Mouse (Mus musculus): ENCODE results near the gene Mrpl54. TPM values are rescaled to one million over a fixed set of nuclear protein-coding genes. Genes with fewer than 3 reads are reported as not detected.
A peak's percentile ranks its signal among the peaks of the same experiment; 100 is the strongest.

The Mrpl54 gene
- total RNA-seq, 1 experiment from 2014 or later: 113 TPM

DNA sequence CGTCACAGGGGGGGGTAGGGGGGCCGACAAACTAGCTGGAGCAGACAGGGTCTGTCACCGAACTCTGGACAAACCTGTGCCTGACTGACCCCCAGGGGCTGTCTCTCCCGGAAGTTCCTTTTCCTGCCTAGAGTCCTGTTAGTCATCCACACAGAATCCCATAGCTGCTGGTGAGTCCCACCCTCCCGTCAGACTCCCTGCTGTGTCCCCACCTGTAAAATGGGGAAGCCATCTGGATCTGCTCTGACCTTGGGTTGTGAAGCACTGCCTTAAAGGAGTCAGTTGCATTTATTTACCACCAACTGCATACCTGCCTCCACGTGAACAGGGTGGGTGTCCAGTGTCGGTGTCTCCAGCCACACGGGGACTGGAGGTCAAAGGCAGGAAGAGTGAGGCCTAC lies 27.7 kb upstream of the Mrpl54 start:
- no peak for DNase-seq

DNA sequence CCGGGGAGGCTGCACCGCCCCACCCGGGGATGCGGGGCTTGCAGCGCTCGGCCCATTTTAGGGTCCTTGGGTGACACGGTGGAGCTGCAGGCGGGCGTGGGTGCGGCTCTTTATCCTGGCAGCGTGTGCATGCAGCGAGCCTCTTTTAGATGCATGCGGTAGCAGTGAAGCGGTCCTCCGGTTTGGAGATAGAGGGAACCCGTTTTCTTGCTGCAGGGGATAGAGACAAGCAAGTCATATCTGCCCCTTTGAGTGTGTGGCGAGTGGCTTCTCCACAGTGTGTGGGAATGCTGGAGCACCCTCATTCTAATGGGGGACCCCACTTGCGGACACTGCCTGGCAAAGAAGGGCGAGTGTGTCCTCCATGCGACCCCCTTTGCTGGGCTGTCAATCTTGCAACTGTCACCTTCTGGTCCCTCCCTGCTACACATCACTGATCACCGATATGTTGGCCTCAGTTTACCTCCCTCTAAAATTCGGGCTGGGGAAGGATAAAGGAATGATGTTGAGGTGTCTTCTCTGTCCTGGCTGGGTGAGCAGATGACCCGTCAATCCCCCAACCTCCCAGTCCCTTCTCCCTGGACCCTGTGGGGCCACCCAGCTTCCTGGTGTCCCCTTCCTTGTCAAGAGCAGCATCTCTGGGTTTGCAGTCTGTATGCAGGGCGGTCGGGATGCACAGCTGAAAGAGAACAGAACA lies 26.7 kb upstream of the Mrpl54 start:
- no peak for DNase-seq

DNA sequence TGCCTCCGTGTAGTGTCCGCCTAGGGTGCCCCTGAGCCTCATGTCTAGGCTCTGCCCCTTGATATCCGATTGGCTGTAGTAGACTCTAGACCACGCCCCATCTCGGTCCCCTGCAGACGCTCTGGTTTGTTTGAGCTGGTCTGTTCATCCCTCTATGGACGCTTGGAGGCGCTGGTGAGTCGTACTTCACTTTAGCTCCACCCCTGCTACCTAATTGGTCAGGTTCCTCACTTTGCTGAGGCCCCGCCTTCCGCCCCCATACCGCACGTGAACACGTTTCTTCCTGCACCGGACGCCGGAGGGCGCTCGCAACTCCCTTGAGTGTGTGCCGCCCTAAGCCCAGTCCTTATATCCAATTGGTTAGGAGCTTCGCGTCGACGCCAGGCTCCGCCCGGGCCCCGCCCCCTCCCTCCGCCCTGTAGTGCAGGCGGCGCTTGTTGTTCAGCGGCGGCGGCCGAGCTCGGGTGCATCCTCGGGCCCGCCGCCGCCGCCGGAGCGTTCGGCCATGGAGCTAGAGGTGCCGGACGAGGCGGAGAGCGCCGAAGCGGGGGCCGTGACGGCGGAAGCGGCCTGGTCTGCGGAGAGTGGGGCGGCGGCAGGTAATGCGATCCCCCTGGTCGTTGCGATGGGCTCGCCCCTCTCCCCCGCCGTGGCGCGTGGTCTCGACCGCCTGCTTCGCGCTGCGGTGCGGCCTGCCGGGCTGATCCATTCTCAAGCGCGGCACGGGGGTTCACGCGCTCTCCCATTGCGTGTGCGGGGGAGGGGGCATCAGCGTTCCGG lies 26.0 kb upstream of the Mrpl54 start, which contains the start of gene Pip5k1c:
Gene Pip5k1c, plus strand, starts transcription at position 410 of the 780 bp plus-strand sequence.
- peak; percentile 99 for DNase-seq

DNA sequence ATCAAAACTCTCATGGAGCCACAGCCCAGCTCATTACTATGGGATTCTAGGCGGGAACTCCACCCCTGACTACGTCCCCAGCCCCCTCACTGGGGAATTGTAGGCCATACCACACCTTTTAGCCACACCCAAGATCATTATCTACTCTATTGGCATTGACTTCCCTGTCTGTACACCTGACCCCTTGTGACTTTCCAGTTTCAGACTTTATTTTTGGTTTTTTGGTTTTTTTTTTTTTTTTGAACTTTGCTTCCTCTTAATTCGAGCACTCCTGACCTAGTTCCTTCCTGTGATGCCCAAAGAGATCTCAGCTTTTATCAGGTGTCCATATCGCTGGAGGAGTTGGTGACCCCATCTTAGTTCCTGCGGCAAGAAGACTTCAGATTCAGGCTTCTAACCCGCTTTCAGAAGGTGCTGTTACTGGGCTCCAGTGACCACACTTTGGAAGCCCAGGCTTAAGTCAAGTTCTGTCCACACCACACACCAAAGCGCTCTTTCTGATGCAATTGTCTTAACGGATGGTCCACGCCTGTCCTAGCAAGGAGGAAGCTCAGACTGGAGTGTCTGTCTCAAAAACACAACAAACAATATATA lies 24.9 kb upstream of the Mrpl54 start, which contains the start of gene Tjp3:
Gene Tjp3, minus strand, starts transcription at position 71 of the 594 bp plus-strand sequence.
- DNase-seq: no peak

DNA sequence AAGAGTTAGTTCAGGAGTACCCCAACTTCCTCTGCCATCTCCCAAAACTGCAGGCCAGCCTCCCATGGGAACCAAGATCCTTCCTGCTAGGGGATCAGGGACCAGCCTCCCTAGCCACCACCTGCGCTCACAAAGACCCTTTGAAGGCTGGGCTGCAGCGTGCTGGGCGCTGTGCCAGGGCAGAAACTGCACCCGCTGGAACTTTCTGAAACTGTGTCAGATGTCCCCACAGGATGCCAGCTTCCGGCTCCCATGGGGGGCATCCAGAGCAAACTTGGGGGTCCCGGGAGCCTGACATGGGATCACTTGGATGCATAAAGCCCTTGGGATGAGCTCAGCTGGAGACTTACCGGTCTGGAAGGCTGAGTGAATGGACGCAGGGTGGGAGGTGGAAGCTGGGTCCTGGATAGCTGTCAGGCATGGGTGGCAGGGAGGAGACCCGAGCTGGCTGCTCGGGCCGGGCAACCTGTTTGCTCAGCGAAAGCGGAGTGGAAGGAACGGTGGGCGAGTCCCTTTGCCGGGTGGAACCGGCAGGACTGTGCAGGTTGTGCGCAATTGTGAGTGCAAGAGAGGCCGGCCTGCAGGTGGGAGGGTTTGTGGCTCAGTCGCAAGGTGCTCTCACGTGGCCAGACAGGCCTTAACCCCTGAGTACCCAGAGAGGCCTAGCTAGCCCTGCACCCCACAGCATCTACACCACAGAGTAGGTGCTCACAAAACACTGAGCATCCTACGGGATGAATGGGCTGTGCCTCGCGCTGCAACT lies 24.1 kb upstream of the Mrpl54 start:
- no peak for DNase-seq

DNA sequence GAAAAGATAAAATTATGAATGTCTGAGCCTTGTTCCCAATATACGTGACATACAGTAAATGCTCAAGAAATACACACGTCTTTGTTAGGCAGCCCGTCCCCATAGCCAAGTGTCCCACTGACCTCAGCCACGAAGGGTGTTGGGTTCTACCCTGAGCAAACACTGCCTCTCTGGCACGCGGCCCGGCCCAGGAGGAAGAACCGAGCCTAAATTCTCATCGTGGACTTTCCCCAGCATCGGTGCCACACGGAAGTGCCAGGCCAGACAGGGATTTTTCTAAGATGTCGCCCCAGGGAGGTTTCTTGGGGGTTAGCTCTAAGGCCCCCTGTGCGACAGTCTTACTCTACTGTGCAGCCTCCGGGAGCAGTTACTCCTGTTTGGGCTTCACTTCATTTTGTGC lies 23.1 kb upstream of the Mrpl54 start:
- no peak for DNase-seq

DNA sequence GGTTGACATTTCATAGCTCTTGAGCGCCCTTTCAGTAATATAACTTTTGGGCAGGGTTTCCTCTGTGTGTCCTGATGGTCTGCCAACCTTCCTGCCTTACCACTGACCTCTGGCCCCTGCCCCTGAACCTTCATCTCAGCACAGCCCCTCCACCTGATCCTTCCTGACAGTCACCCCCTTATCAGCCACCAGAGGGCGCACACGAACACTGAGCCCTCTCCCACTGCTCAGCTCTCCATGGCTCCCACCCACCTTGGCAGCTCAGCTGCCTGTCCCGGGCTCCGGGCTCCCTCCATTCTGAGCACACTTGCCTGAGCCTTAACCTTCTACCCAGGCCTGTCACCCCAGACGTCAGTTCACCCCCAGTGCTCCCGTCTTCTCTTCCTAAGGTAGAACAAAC lies 22.5 kb upstream of the Mrpl54 start:
- peak; percentile 78 for DNase-seq

DNA sequence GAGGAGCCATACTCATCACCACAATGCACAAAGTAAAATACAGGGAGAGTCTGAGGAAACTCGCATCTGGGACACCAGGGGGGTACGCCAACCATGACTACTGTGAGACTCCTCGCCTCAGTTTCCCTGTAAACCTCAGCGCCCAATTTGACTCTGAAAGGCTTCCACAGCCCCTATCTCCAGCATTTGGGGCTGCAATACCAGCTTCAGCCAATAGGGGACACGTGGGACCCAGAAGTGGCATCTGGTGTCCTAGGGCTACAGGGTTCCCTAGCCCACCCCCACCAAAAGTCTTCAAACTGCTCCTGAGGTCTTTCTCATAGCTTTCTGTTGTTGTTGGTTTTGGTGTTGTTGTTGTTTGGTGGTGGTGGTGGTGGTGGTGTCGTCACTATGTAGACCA lies 21.9 kb upstream of the Mrpl54 start:
- DNase-seq: peak; percentile 68

DNA sequence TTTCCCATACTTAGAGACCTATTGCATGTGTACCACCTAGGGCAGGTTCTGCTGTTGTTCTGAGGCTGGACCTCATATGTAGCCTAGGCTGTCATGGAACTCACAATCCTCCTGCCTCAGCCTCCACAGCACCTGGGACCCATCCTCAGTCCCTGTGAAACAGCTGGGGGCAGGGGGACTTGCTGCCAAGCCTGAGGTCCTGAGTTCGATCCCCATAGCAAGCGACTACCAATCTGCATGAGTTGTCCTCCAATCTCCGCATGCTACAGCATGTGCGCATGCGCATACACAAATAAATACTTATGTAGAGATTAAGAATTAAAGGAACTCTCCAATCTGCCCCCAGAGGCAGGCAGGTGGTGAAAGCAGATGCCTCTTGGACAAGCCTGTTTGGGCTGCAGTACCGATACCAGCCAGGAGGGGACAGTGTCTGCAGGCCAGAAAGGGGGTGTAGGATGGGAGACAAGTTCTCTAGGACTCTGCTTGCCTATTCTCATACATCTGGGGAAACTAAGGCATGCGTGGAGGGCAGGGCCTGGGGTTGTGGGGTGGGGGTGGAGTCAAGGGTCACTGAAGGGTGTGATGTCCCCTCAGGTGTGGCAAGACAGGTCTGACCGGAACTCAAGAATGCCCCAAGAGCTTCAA lies 20.9 kb upstream of the Mrpl54 start:
- peak; percentile 84 for DNase-seq

DNA sequence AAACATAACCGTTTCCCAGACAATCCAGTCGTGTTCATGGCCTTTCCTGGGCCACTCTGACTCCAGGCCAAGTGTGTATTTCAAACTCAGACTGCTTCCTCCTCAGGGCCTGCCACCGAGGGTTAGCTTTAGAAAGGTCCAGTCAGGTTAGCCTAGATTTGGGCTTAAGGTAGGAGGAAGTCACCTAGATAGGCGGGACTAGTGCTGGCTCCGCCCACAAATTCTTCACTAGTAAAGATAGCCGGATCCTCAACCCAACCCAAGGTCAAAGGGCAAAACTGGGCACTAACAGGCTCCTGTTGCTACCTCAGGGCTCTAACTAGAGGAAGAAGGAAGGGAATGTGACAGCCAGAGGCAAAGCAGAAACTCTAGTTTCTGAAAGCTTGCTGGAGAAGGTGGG lies 19.9 kb upstream of the Mrpl54 start:
- no peak for DNase-seq

DNA sequence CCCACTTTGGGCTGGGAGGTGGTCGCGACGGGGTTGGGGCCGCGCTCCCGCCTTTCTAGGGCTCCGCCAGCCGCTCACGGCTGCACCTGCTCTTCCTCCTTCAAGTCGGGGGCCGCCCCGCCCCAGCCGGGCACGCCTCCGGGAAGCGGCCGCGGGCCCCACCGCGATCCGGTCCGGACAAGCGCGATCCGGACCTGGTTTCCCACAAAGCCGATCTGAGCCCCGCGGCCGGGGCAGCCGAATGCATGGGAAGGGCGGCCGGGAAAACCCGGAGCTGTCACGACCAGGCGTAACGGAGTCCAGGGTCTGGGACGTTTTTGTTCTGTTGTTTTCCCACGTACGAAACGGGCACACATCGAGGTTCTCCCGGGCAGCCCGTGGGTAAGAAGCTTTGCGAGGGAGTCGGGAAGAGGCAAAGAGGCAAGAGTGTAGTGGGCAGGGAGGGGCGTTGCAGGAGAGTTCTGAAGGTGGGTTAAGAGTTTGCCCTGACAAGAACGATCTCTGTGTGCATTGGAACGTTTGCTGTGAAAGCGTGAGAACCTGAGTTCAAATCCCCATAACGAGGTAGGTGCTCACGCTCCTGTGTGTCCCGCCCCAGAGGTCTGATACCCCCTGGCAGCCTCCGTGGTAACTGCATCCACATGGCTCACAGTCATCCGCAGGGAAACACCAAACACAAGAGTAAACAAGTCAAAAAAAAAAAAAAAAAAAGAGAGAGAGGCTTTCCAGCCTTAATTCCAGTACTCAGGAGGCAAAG lies 19.1 kb upstream of the Mrpl54 start:
- DNase-seq: peak; percentile 95

DNA sequence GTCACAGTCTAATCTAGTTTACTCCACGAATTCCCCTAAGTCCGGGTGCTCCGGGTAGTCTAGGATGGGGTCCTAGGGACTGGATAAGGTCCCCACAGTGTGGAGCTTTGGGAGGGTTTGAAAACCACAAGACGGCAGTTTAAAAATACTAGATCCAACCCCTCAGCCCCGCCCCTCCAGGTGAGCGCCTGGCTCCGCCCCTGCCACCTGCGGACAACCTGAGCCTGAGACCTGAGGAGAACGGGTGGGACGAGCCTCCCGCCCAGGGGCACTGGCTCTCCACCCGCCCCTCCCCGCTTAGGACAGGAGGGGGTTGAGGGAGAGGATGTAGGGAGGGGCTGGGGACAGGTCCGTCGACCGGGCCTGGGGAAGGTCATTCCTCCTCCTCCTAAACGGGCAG lies 18.0 kb upstream of the Mrpl54 start:
- DNase-seq: no peak

DNA sequence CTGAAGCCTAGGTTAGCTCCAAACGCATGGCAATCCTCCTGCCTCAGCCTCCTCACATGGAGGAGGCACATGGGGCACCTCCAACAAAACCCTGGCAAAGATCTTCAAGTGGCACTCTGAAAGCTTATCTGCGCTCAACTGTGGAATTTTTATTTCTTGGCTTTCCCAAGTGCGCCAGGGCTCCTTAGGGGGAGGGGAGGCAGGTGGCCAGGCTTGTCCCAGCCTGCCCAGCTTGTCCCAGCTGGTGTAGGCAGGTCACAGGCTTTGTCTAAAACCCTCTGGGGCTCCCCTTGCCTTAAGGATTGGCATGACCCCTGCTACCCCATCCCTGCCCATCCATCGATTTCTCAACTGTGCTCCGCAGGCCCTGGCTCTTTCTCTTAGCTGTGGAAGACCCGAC lies 17.5 kb upstream of the Mrpl54 start:
- no peak for DNase-seq

DNA sequence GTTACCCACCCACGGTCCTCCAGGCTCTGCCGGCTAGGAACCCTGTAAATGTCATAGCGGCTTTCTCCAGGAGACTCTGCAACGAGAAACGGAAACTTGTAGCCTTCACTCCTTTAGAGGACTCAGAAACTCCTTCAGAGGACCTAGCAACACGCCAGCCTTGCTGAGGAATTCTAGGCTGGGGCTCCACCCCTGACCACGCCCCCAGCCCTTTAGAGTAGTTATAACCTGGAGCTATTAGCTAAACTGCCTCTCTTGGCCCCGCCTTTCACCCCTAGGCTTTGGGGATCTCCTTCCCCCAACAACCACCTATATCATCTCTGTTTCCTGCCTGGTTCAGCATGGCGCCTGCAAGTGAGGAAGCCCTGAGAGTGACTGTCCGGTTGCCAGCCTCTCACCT lies 12.8 kb upstream of the Mrpl54 start:
- DNase-seq: no peak

DNA sequence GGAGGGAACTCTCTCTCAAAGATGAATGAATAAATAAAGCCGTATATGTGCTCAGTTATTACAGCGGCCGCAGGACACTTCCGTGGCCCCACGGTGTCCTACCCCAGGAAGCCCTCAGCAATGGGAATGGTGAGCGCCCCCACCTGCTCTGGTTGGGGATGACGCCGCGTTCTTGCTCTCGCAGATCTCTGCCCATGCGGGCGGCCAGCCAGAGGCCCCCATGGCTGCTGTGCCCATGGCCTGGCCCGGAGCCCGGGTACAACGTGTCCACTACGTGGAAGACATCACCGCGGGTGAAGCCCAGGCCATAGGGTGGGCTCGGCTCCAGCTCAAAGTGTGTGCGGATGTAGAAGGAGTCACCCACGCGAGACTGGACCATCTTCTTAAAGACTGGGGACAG lies 10.9 kb upstream of the Mrpl54 start:
- no peak for DNase-seq

DNA sequence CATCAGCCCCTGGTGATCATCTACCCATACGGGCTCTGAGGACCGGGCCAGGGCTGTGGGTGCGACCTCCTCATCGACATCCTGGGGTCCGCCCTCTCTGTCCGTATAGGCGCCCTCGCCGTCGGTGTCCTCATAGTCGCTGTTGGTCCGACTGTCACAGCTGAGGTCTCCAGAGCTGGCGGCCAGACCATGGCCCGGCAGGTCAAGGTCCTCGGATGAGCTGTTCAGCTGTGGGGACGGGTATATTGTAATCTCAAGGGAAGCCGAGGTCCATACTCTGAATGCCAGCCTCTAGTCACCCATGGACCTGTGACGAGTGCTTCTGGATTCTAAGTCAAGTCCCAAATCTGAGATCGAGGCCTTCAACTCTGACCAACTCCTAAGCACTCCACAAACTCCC lies 7.1 kb upstream of the Mrpl54 start:
- peak; percentile 54 for DNase-seq

DNA sequence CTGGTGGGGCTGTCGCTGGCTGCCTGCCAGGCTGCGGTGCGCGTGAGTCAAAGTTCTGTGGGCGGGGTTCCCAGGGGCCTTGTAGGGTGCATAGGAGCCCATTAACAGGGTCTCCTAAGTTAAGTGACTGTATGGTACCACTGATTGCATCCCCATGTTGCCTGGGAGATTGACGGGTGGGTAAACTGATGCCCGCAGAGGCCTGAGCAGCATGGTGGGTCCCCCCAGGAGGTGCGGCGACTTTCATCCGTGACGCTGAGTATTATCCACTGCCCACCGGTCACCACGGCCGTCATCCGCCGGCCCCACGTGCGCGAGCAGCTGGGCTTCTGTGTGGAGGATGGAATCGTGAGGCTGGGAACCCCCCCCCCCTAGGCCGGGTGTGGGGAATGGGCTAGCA lies 5.6 kb upstream of the Mrpl54 start:
- DNase-seq: no peak

DNA sequence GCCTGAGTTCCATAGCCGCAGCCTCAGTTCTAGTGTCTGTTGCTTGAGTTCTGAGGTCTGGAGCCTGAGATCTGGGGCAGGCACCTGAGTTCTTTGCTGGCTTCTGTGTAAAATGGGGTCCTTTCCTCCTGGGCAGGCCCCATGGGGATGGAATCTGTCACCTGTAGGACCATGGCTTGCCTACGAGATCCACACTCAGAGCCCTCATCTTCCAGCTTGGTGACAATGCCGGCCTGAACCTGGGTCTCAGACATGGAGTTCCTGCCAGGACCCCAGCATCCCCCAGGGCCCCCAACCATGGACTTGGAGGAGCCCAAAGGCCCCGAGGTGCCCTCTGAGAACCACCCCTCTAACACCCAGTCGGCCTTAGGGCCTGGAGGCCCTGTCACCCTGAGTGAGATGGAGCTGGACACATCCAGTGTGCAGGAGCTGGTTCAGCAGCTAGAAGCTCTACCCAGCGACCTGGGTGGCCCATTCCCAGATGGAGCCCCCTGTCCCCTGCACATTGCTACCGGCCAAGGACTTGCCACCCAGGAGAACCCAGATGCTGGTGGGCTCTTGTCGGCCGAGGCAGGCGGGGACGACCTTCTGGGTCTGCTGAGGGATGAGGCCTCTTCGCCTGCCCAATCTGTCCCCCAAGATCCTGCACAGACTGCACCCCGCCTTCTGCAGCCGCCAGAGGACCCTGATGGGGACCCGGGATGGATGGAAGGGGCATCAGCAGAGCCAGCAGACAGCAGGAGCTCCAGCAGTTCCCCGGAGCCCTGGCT lies 2.1 kb upstream of the Mrpl54 start:
- DNase-seq: no peak

DNA sequence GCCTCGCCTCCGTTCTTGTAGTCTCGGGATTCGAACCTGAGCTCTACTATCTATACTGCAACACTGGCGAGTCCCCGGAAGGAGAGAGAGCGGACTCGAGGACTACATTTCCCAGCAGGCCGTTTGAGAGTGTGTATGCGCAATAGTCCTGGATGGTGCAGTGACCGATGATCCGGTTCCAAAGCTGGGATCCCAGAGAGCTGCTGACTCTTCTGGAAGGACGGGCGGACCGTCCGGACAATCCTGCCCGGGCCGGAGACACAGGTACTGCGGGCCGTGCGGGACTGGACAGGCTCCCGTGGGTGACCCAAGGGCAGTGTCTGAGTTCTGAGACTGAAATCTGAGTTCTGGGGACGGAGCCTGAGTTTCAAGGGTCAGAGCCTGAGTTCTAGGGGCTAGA lies 1.3 kb upstream of the Mrpl54 start:
- DNase-seq: peak; percentile 91

DNA sequence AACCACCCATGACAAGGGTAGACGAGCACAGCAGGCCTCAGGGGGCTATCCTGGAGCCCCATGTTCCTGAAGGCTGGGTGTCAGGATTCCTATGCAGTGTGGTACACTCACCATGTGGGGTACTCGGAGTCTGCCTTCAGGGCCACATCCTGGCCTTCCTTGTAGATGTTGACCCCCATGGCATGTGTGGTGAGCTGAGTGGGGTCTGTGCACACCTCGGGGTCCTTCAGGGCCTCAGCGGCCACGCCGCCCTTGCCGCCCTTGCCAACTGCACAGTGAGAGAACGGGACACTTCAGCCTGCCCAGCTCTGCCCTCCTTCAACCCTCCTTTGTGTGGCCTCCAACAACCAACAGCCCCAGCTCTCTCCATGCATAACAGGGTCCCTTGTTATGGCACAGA lies 1.2 kb downstream of the Mrpl54 start:
- no peak for DNase-seq

DNA sequence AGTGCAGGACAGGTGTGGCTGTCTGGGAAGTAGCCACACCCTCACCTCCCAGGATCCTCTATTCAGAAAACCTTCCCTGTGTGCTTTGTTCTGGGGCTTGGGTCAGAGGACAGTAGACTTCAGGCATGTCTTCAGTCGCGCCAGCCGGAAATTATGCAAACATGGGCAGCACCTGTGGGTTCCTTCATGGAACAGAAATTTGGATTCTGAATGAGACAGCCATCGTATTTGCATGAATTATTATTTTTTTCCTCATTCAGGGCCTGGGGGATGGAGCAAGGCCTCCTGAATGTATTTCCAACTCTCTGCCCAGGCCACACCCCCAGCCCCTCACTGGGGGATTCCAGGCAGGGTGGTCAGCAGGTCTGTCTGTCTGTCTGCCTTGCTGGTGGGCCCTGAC lies 5.7 kb downstream of the Mrpl54 start:
- no peak for DNase-seq
